Mouse (Mus musculus): ENCODE data around the gene Chrd.

The Chrd gene

GRCm38 (mm10) chr16:20710810-20711209, 22.1 kb upstream of the Chrd start:
- DNase-seq (ENCODE audit: low read depth) = peak; percentile 45

- no peak for DNase-seq (ENCODE audit: low read depth)
These were observed 20.7 kb upstream of the Chrd start for GRCm38 (mm10) chr16:20712190-20712589.

GRCm38 (mm10) chr16:20712889-20713288, 20.0 kb upstream of the Chrd start:
- no peak for DNase-seq (ENCODE audit: low read depth)

GRCm38 (mm10) chr16:20714307-20715080, 18.4 kb upstream of the Chrd start:
- DNase-seq (ENCODE audit: low read depth) = no peak

GRCm38 (mm10) chr16:20715161-20715560, 17.8 kb upstream of the Chrd start:
- no peak for DNase-seq (ENCODE audit: low read depth)

GRCm38 (mm10) chr16:20715566-20715965, 17.4 kb upstream of the Chrd start:
- DNase-seq (ENCODE audit: low read depth) = no peak

GRCm38 (mm10) chr16:20715976-20716840, 16.7 kb upstream of the Chrd start:
- DNase-seq (ENCODE audit: low read depth) = peak; percentile 81

GRCm38 (mm10) chr16:20716841-20717180, 16.1 kb upstream of the Chrd start:
- no peak for DNase-seq (ENCODE audit: low read depth)

- peak; percentile 98 for DNase-seq (ENCODE audit: low read depth)
These were observed 15.5 kb upstream of the Chrd start, which contains the start of the genes Polr2h and Clcn2 for GRCm38 (mm10) chr16:20717181-20717977. Polr2h (plus strand) TSS chr16:20717665. Clcn2 (minus strand) TSS chr16:20717746.

GRCm38 (mm10) chr16:20717978-20718670, 14.8 kb upstream of the Chrd start:
- DNase-seq (ENCODE audit: low read depth) = no peak

- DNase-seq (ENCODE audit: low read depth) = no peak
These were observed 11.1 kb upstream of the Chrd start for GRCm38 (mm10) chr16:20721808-20722207.

- no peak for DNase-seq (ENCODE audit: low read depth)
These were observed 10.2 kb upstream of the Chrd start for GRCm38 (mm10) chr16:20722736-20723135.

- DNase-seq (ENCODE audit: low read depth) = no peak
These were observed 9.7 kb upstream of the Chrd start for GRCm38 (mm10) chr16:20723247-20723646.

GRCm38 (mm10) chr16:20724338-20724748, 8.6 kb upstream of the Chrd start:
- DNase-seq (ENCODE audit: low read depth) = peak; percentile 36

- no peak for DNase-seq (ENCODE audit: low read depth)
These were observed 7.6 kb upstream of the Chrd start for GRCm38 (mm10) chr16:20725321-20725720.

- DNase-seq (ENCODE audit: low read depth) = no peak
These were observed 7.2 kb upstream of the Chrd start for GRCm38 (mm10) chr16:20725750-20726149.

- DNase-seq (ENCODE audit: low read depth) = no peak
These were observed 6.5 kb upstream of the Chrd start for GRCm38 (mm10) chr16:20726384-20726783.

GRCm38 (mm10) chr16:20730293-20730711, 2.6 kb upstream of the Chrd start:
- no peak for DNase-seq (ENCODE audit: low read depth)

GRCm38 (mm10) chr16:20731688-20732087, 1.2 kb upstream of the Chrd start:
- no peak for DNase-seq (ENCODE audit: low read depth)

GRCm38 (mm10) chr16:20732251-20732924, 539 bp upstream of the Chrd start:
- no peak for DNase-seq (ENCODE audit: low read depth)
